ENCODE assay signal across 9 mouse cellular contexts in the genomic region with DNA sequence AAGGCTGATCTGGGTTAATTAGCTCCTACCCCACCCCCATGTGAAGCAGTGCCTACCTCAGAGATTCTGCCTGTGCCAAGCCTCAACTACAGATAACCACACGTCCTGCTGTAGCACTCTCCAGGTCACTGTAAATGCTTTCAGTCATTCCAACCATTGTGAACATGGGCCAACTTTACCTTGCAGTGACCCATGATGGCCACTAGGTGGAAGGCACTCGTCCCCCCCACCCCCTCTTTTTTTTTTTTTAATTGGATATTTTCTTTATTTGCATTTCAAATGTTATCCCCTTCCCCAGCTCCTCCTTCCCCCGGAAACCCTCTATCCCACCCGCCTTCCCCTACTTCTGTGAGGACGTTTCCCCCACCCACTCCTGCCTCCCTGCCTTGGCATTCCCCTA. TPM values are rescaled to one million over a fixed set of nuclear protein-coding genes. Genes with fewer than 3 reads are reported as not detected.
DNase-seq lines count a peak whose midpoint lies in the region; ATAC-seq and TF ChIP-seq lines count a peak whose summit lies in the region.
"Had no signal": no experiment of that assay in that cellular context is flagged by ENCODE, and none has a peak within 500 bp of the region (broad histone marks: within the 10 kb centered on the region; RNA-seq: fewer than 3 reads in every experiment).

No protein-coding gene starts in this region.

- H3K4me3 ChIP-seq in hindbrain, postnatal 0 days (ENCODE audit: low read length) = no peak overlapping the region
- no peak overlapping the region for H3K4me3 ChIP-seq in hindbrain, embryonic 10.5 days
- H3K4me3 ChIP-seq in ES-Bruce4 (ENCODE audit: low read depth, low read length) = no peak overlapping the region
- no peak overlapping the region for H3K4me3 ChIP-seq in liver, embryonic 14.5 days (ENCODE audit: insufficient read depth in 1 of 2, low read depth in 2 of 2, low read length in 2 of 2)

- no peak for TF ChIP-seq POLR2A in ES-Bruce4 (IDR thresholded peaks at IDR 0.05; ENCODE audit: insufficient read depth, low read length)

- 5% methylated on average over 5 of the region's 5 CpGs for WGBS in hindbrain, postnatal 0 days
- WGBS in hindbrain, embryonic 10.5 days = 4% methylated on average over 5 of the region's 5 CpGs
- WGBS in liver, embryonic 14.5 days (ENCODE audit: insufficient replicate concordance) = 3% methylated on average over 5 of the region's 5 CpGs

- H3K4me1 ChIP-seq in hindbrain, postnatal 0 days (ENCODE audit: insufficient read depth, low read length) = no peaks in the 10 kb centered on the region
- H3K4me1 ChIP-seq in hindbrain, embryonic 10.5 days (replicated peaks) = peaks cover 6% of the 10 kb centered on the region; the same call in 1 of the 2 replicates
- H3K4me1 ChIP-seq in ES-Bruce4 (ENCODE audit: control insufficient read depth, insufficient read depth, low read length) = no peaks in the 10 kb centered on the region
- H3K4me1 ChIP-seq in liver, embryonic 14.5 days (replicated peaks; ENCODE audit: control insufficient read depth in 2 of 2, insufficient read depth in 2 of 2, low read length in 1 of 2) = peaks cover 0 to 4% of the 10 kb centered on the region in 2 experiments; a peak in 1 of 4 replicates

- intact Hi-C loops in left cerebral cortex, postnatal 14 days (cut with DNase I) = loop anchor here (5.0 kb wide), 1 partner anchor 42 kb away; no protein-coding TSS in a partner anchor

- peak; percentile 82 for TF ChIP-seq CTCF in hindbrain, postnatal 0 days (IDR thresholded peaks at IDR 0.05; ENCODE audit: low read depth)
- TF ChIP-seq CTCF in ES-Bruce4 (IDR thresholded peaks at IDR 0.05; ENCODE audit: low read depth, low read length) = peak; percentile 42
- peak; percentile 80 for TF ChIP-seq CTCF in liver, embryonic 14.5 days (IDR thresholded peaks at IDR 0.05; ENCODE audit: low read depth)

- ATAC-seq in hindbrain, postnatal 0 days = peak; percentile 49; the same call in 1 of the 2 replicates
- ATAC-seq in liver, embryonic 14.5 days (ENCODE audit: insufficient read depth) = no peak
- no peak for ATAC-seq in granulocyte monocyte progenitor cell, adult 5-6 weeks (replicated peaks; ENCODE audit: poor library complexity, severe bottlenecking)

- no peak overlapping the region for H3K9ac ChIP-seq in hindbrain, postnatal 0 days (replicated peaks; ENCODE audit: low read length)
- H3K9ac ChIP-seq in ES-Bruce4 (ENCODE audit: low read depth, poor library complexity, severe bottlenecking) = no peak overlapping the region
- H3K9ac ChIP-seq in liver, embryonic 14.5 days (replicated peaks) = no peak overlapping the region

- no peaks in the 10 kb centered on the region for H3K27me3 ChIP-seq in hindbrain, postnatal 0 days (ENCODE audit: insufficient read depth, low read length)
- H3K27me3 ChIP-seq in hindbrain, embryonic 10.5 days (ENCODE audit: insufficient read depth, poor library complexity, severe bottlenecking) = no peaks in the 10 kb centered on the region
- no peaks in the 10 kb centered on the region for H3K27me3 ChIP-seq in ES-Bruce4 (ENCODE audit: control insufficient read depth, insufficient read depth, low read length, poor library complexity, severe bottlenecking)
- no peaks in the 10 kb centered on the region for H3K27me3 ChIP-seq in liver, embryonic 14.5 days (ENCODE audit: control insufficient read depth, insufficient read depth, low read length)

- H3K36me3 ChIP-seq in hindbrain, postnatal 0 days (ENCODE audit: insufficient read depth, low read length) = peaks cover 15% of the 10 kb centered on the region
- peaks cover 41% of the 10 kb centered on the region for H3K36me3 ChIP-seq in hindbrain, embryonic 10.5 days
- H3K36me3 ChIP-seq in ES-Bruce4 (ENCODE audit: control insufficient read depth, insufficient read depth, low read length, poor library complexity, severe bottlenecking) = no peaks in the 10 kb centered on the region; the same call in 1 of the 2 replicates
- H3K36me3 ChIP-seq in liver, embryonic 14.5 days (replicated peaks; ENCODE audit: control insufficient read depth, insufficient read depth, low read depth) = peaks cover 8% of the 10 kb centered on the region

- H3K4me2 ChIP-seq in hindbrain, postnatal 0 days (ENCODE audit: low read depth, low read length) = no peak overlapping the region
- H3K4me2 ChIP-seq in liver, embryonic 14.5 days (ENCODE audit: low read depth) = no peak overlapping the region

- TF ChIP-seq EP300 in ES-Bruce4 (IDR thresholded peaks at IDR 0.05; ENCODE audit: insufficient read depth, low read depth, low read length) = no peak
- TF ChIP-seq EP300 in liver, embryonic 14.5 days (IDR thresholded peaks at IDR 0.05; ENCODE audit: low read depth) = no peak

- peak; percentile 47 for DNase-seq in hindbrain, postnatal 0 days (ENCODE audit: low spot score)
- no peak for DNase-seq in hindbrain, embryonic 10.5 days (ENCODE audit: low spot score)
- peak; percentile 47 for DNase-seq in brain, adult 2 months (ENCODE audit: low read depth, low spot score)
- DNase-seq in liver, embryonic 14.5 days (ENCODE audit: low read depth in 3 of 3, low spot score in 3 of 3) = peak in 1 of 3 experiments; percentile 4
- no peak for DNase-seq in left cerebral cortex, postnatal 14 days (ENCODE audit: low spot score in 2 of 2)
- no peak for DNase-seq in ovary, postnatal 36 days (ENCODE audit: low spot score)

- no peak overlapping the region for H3K27ac ChIP-seq in hindbrain, postnatal 0 days
- no peak overlapping the region for H3K27ac ChIP-seq in hindbrain, embryonic 10.5 days
- no peak overlapping the region for H3K27ac ChIP-seq in ES-Bruce4 (ENCODE audit: insufficient read depth, low read length)
- no peak overlapping the region for H3K27ac ChIP-seq in liver, embryonic 14.5 days

- H3K9me3 ChIP-seq in hindbrain, postnatal 0 days (ENCODE audit: low read length) = no peaks in the 10 kb centered on the region
- no peaks in the 10 kb centered on the region for H3K9me3 ChIP-seq in hindbrain, embryonic 10.5 days
- no peaks in the 10 kb centered on the region for H3K9me3 ChIP-seq in ES-Bruce4 (replicated peaks; ENCODE audit: control insufficient read depth, insufficient read depth, low read length, poor library complexity, severe bottlenecking)
- H3K9me3 ChIP-seq in liver, embryonic 14.5 days (ENCODE audit: control insufficient read depth, low read length) = no peaks in the 10 kb centered on the region

RNA-seq across cellular contexts. Expression of gene Gm17617, which starts 2.0 kb away (rescaled TPM):
- total RNA-seq in hindbrain, postnatal 0 days (2014; rRNA removed) = not detected in 2 replicates
- not detected in 2 replicates for polyA plus RNA-seq in hindbrain, postnatal 0 days (2015; fragmentation: Nextera tagmentation; extraction: Ambion mirVana)
- not detected in 2 replicates for polyA plus RNA-seq in hindbrain, embryonic 10.5 days (2016; fragmentation: Nextera tagmentation; extraction: Ambion mirVana)
- polyA plus RNA-seq in ES-Bruce4 (2011; ENCODE audit: insufficient read depth, insufficient read length, low read depth, missing spikeins) = not detected in 2 replicates
- polyA plus RNA-seq in liver, embryonic 14.5 days (2012; rRNA removed) = not detected in 2 replicates
- polyA plus RNA-seq in liver, embryonic 14.5 days (2014; fragmentation: Nextera tagmentation; extraction: Ambion mirVana) = not detected in 2 replicates
- total RNA-seq in left cerebral cortex, postnatal 14 days (2021) = not detected
- not detected in 2 replicates for total RNA-seq in granulocyte monocyte progenitor cell, adult 5-6 weeks (2014; fragmentation: Nextera tagmentation)
- total RNA-seq in granulocyte monocyte progenitor cell, adult 5-6 weeks (2017) = not detected in 2 replicates
- polyA plus RNA-seq: frontal cortex, adult 2 months had no signal

RNA-seq across cellular contexts. Expression of gene Fgfr4, which starts 17.1 kb away (rescaled TPM):
- total RNA-seq in hindbrain, postnatal 0 days (2014; rRNA removed) = 0.84 and 2.5 TPM in 2 replicates
- polyA plus RNA-seq in hindbrain, postnatal 0 days (2015; fragmentation: Nextera tagmentation; extraction: Ambion mirVana) = 1.0 and 1.5 TPM in 2 replicates
- polyA plus RNA-seq in hindbrain, embryonic 10.5 days (2016; fragmentation: Nextera tagmentation; extraction: Ambion mirVana) = 0.67 and 1.3 TPM in 2 replicates
- 0.93 and 1.0 TPM in 2 replicates for polyA plus RNA-seq in ES-Bruce4 (2011; ENCODE audit: insufficient read depth, insufficient read length, low read depth, missing spikeins)
- polyA plus RNA-seq in liver, embryonic 14.5 days (2012; rRNA removed) = 3.9 and 4.7 TPM in 2 replicates
- 3.3 and 4.5 TPM in 2 replicates for polyA plus RNA-seq in liver, embryonic 14.5 days (2014; fragmentation: Nextera tagmentation; extraction: Ambion mirVana)
- total RNA-seq in left cerebral cortex, postnatal 14 days (2021) = under 1 TPM; 0.11 to 0.25 TPM
- total RNA-seq in granulocyte monocyte progenitor cell, adult 5-6 weeks (2014; fragmentation: Nextera tagmentation) = not detected in 2 replicates
- total RNA-seq in granulocyte monocyte progenitor cell, adult 5-6 weeks (2017) = not detected in 2 replicates

RNA-seq across cellular contexts. Expression of gene Zfp346, which starts 30.3 kb away (rescaled TPM):
- total RNA-seq in hindbrain, postnatal 0 days (2014; rRNA removed) = 29.4 and 33.7 TPM in 2 replicates
- 21.1 and 22.3 TPM in 2 replicates for polyA plus RNA-seq in hindbrain, postnatal 0 days (2015; fragmentation: Nextera tagmentation; extraction: Ambion mirVana)
- 23.5 and 24.9 TPM in 2 replicates for polyA plus RNA-seq in hindbrain, embryonic 10.5 days (2016; fragmentation: Nextera tagmentation; extraction: Ambion mirVana)
- polyA plus RNA-seq in ES-Bruce4 (2011; ENCODE audit: insufficient read depth, insufficient read length, low read depth, missing spikeins) = 37.0 and 38.2 TPM in 2 replicates
- 9.4 and 11.4 TPM in 2 replicates for polyA plus RNA-seq in liver, embryonic 14.5 days (2012; rRNA removed)
- polyA plus RNA-seq in liver, embryonic 14.5 days (2014; fragmentation: Nextera tagmentation; extraction: Ambion mirVana) = 5.6 and 6.1 TPM in 2 replicates
- 10 to 100 TPM; 40.7 to 42.8 TPM for total RNA-seq in left cerebral cortex, postnatal 14 days (2021)
- 12.3 and 36.2 TPM in 2 replicates for total RNA-seq in granulocyte monocyte progenitor cell, adult 5-6 weeks (2014; fragmentation: Nextera tagmentation)
- total RNA-seq in granulocyte monocyte progenitor cell, adult 5-6 weeks (2017) = 5.3 and 8.4 TPM in 2 replicates

RNA-seq across cellular contexts. Expression of gene Uimc1, which starts 35.3 kb away (rescaled TPM):
- total RNA-seq in hindbrain, postnatal 0 days (2014; rRNA removed) = 3.9 and 9.0 TPM in 2 replicates
- polyA plus RNA-seq in hindbrain, postnatal 0 days (2015; fragmentation: Nextera tagmentation; extraction: Ambion mirVana) = 12.1 and 13.5 TPM in 2 replicates
- polyA plus RNA-seq in hindbrain, embryonic 10.5 days (2016; fragmentation: Nextera tagmentation; extraction: Ambion mirVana) = 18.6 and 22.6 TPM in 2 replicates
- polyA plus RNA-seq in ES-Bruce4 (2011; ENCODE audit: insufficient read depth, insufficient read length, low read depth, missing spikeins) = 29.8 and 29.9 TPM in 2 replicates
- polyA plus RNA-seq in liver, embryonic 14.5 days (2012; rRNA removed) = 6.0 and 12.5 TPM in 2 replicates
- polyA plus RNA-seq in liver, embryonic 14.5 days (2014; fragmentation: Nextera tagmentation; extraction: Ambion mirVana) = 16.0 and 16.6 TPM in 2 replicates
- 10 to 100 TPM; 14.3 TPM for total RNA-seq in left cerebral cortex, postnatal 14 days (2021)
- 40.7 and 43.8 TPM in 2 replicates for total RNA-seq in granulocyte monocyte progenitor cell, adult 5-6 weeks (2014; fragmentation: Nextera tagmentation)
- total RNA-seq in granulocyte monocyte progenitor cell, adult 5-6 weeks (2017) = 60.8 and 64.3 TPM in 2 replicates

Comparison
In these comparisons a context has a peak if more than half of its experiments do, and no peak if none do; other contexts are left out.
1. DNase-seq: peak in hindbrain, postnatal 0 days (single experiment) and brain, adult 2 months (single experiment); none in hindbrain, embryonic 10.5 days (single experiment), left cerebral cortex, postnatal 14 days (0 of 2) and ovary, postnatal 36 days (single experiment).
2. Peak in every context shown above with its lines, with median percentiles within 50 percentile points of each other: CTCF ChIP-seq.